Comparison of ENCODE assay signal across 8 mouse cellular contexts in genomic region chr2:24974906-24975703, GRCm38 (mm10). TPM values are rescaled to one million over a fixed set of nuclear protein-coding genes. Genes with fewer than 3 reads are reported as not detected.
DNase-seq lines count a peak whose midpoint lies in the region; ATAC-seq lines count a peak whose summit lies in the region.

Gene Mrpl41, minus strand, starts transcription at chr2:24975098.

- peaks cover 6% of the 10 kb centered on the region; the same call in 1 of the 2 replicates for H3K4me1 ChIP-seq in brown adipose tissue, adult 24 weeks (ENCODE audit: control insufficient read depth, insufficient read depth, insufficient read length, low read length)
- peaks cover 22% of the 10 kb centered on the region for H3K4me1 ChIP-seq in heart, embryonic 13.5 days
- peaks cover 49% of the 10 kb centered on the region for H3K4me1 ChIP-seq in liver, embryonic 12.5 days
- peaks cover 9% of the 10 kb centered on the region for H3K4me1 ChIP-seq in stomach, embryonic 15.5 days

- H3K9ac ChIP-seq in heart, embryonic 13.5 days: peak within 1 kb of the TSS; percentile 87
- peak within 1 kb of the TSS; percentile 89 for H3K9ac ChIP-seq in liver, embryonic 12.5 days
- H3K9ac ChIP-seq in stomach, embryonic 15.5 days: peak within 1 kb of the TSS; percentile 93

- peak; percentile 99 for ATAC-seq in heart, embryonic 13.5 days (ENCODE audit: extremely low read depth, insufficient number of reproducible peaks, low FRiP score, low TSS enrichment)
- peak; percentile 96 for ATAC-seq in liver, embryonic 12.5 days
- ATAC-seq in stomach, embryonic 15.5 days (ENCODE audit: insufficient read depth, low FRiP score, low read depth): peak; percentile 100

- H3K4me3 ChIP-seq in brown adipose tissue, adult 24 weeks (ENCODE audit: insufficient read depth, low read depth, low read length): peak within 1 kb of the TSS; percentile 81
- peak within 1 kb of the TSS; percentile 84 for H3K4me3 ChIP-seq in heart, embryonic 13.5 days
- H3K4me3 ChIP-seq in liver, embryonic 12.5 days: peak within 1 kb of the TSS; percentile 89
- peak within 1 kb of the TSS; percentile 80 for H3K4me3 ChIP-seq in stomach, embryonic 15.5 days (replicated peaks)

- H3K4me2 ChIP-seq in heart, embryonic 13.5 days: peak within 1 kb of the TSS; percentile 100
- peak within 1 kb of the TSS; percentile 94 for H3K4me2 ChIP-seq in liver, embryonic 12.5 days
- peak within 1 kb of the TSS; percentile 99 for H3K4me2 ChIP-seq in stomach, embryonic 15.5 days

- H3K27ac ChIP-seq in brown adipose tissue, adult 24 weeks (replicated peaks; ENCODE audit: low read depth, low read length): peak within 1 kb of the TSS; percentile 66
- H3K27ac ChIP-seq in heart, embryonic 13.5 days (replicated peaks): peak within 1 kb of the TSS; percentile 95
- peak within 1 kb of the TSS; percentile 98 for H3K27ac ChIP-seq in liver, embryonic 12.5 days
- H3K27ac ChIP-seq in stomach, embryonic 15.5 days: peak within 1 kb of the TSS; percentile 97

- no peaks in the 10 kb centered on the region for H3K27me3 ChIP-seq in heart, embryonic 13.5 days (replicated peaks)
- no peaks in the 10 kb centered on the region for H3K27me3 ChIP-seq in liver, embryonic 12.5 days (replicated peaks)
- no peaks in the 10 kb centered on the region for H3K27me3 ChIP-seq in stomach, embryonic 15.5 days (replicated peaks)

- H3K36me3 ChIP-seq in heart, embryonic 13.5 days: peaks cover 33% of the 10 kb centered on the region
- peaks cover 46% of the 10 kb centered on the region for H3K36me3 ChIP-seq in liver, embryonic 12.5 days
- H3K36me3 ChIP-seq in stomach, embryonic 15.5 days: peaks cover 22% of the 10 kb centered on the region

- peak; percentile 96 for DNase-seq in CD4-positive, CD25-positive, alpha-beta regulatory T cell, adult 2 months (ENCODE audit: low read depth, low spot score)
- peak; percentile 67 for DNase-seq in fat pad, adult 2 months (ENCODE audit: extremely low read depth, low read depth, low spot score)
- peak; percentile 99 for DNase-seq in kidney, postnatal 10 days
- DNase-seq in natural killer cell, adult 2 months (ENCODE audit: low spot score in 2 of 2): peak; percentile 96

- WGBS in heart, embryonic 13.5 days: under 1% methylated on average over 64 of the region's 64 CpGs
- WGBS in liver, embryonic 12.5 days (ENCODE audit: insufficient replicate concordance): 1% methylated on average over 64 of the region's 64 CpGs
- WGBS in stomach, embryonic 15.5 days: under 1% methylated on average over 64 of the region's 64 CpGs

- no peaks in the 10 kb centered on the region for H3K9me3 ChIP-seq in heart, embryonic 13.5 days
- no peaks in the 10 kb centered on the region for H3K9me3 ChIP-seq in liver, embryonic 12.5 days (replicated peaks)
- H3K9me3 ChIP-seq in stomach, embryonic 15.5 days: no peaks in the 10 kb centered on the region

RNA-seq across cellular contexts. Expression of gene Mrpl41, which starts in this region (rescaled TPM):
- 115 and 150 TPM in 2 replicates for polyA plus RNA-seq in brown adipose tissue, adult 24 weeks (2012; ENCODE audit: insufficient read depth, insufficient read length, missing spikeins)
- 109 and 125 TPM in 2 replicates for polyA plus RNA-seq in heart, embryonic 13.5 days (2015; fragmentation: Nextera tagmentation; extraction: Ambion mirVana)
- polyA plus RNA-seq in liver, embryonic 12.5 days (2016; fragmentation: Nextera tagmentation; extraction: Ambion mirVana): 109 and 113 TPM in 2 replicates
- polyA plus RNA-seq in stomach, embryonic 15.5 days (2015; fragmentation: Nextera tagmentation; extraction: Ambion mirVana): 122 and 129 TPM in 2 replicates

Comparison
In these comparisons a context has a peak if more than half of its experiments do, and no peak if none do; other contexts are left out.
1. Peak in every context shown above with its lines: DNase-seq, ATAC-seq, H3K4me3 ChIP-seq and H3K27ac ChIP-seq.